Mouse (Mus musculus) ES-E14 (cell line): ENCODE results near the gene Ybey. TPM values are rescaled to one million over a fixed set of nuclear protein-coding genes. Genes with fewer than 3 reads are reported as not detected.

ENCODE experiments used
- DNase-seq: peaks from one replicate; pipeline ENCODE4 v3.0.0-alpha.2; 2013; ENCODE audit warnings: low read depth, low spot score
- H3K27ac ChIP-seq: 2 replicates; pipeline ENCODE4 v1.5.1; 2012; ENCODE audit warnings: low read depth, mild to moderate bottlenecking, low read length, moderate library complexity, mixed read lengths; ENCODE audit not compliant: poor library complexity, insufficient read depth, severe bottlenecking
- H3K36me3 ChIP-seq: 2 replicates; pipeline ENCODE4 v1.6.1; 2012; ENCODE audit warnings: mild to moderate bottlenecking, low read length, moderate library complexity, mixed read lengths; ENCODE audit not compliant: control insufficient read depth, poor library complexity, insufficient read depth, severe bottlenecking
- H3K4me1 ChIP-seq, 2 experiments: fragments of 150-350 bp in 1 of 2; sonication (generic) in 1 of 2; 2 replicates each; pipeline ENCODE4 v1.6.1; 2012; ENCODE audit warnings: low read length in 2 of 2, mild to moderate bottlenecking in 1 of 2, mixed read lengths in 1 of 2; ENCODE audit not compliant: control insufficient read depth in 2 of 2, insufficient read depth in 2 of 2, poor library complexity in 1 of 2
- H3K4me3 ChIP-seq, 2 experiments: fragments of 150-350 bp in 1 of 2; sonication (generic) in 1 of 2; 2 replicates each; pipeline ENCODE4 v1.5.1; 2012; ENCODE audit warnings: low read length in 2 of 2, low read depth in 1 of 2, mild to moderate bottlenecking in 1 of 2, mixed read lengths in 1 of 2; ENCODE audit not compliant: insufficient read depth in 1 of 2, poor library complexity in 1 of 2, severe bottlenecking in 1 of 2
- H3K9ac ChIP-seq: 2 replicates; pipeline ENCODE4 v1.6.1; 2012; ENCODE audit warnings: low read depth, mild to moderate bottlenecking, low read length, mixed read lengths; ENCODE audit not compliant: poor library complexity, insufficient read depth, severe bottlenecking
- H3K9me3 ChIP-seq: fragments of 150-350 bp; sonication (generic); 2 replicates; pipeline ENCODE4 v1.6.1; 2012; ENCODE audit warnings: low read depth, mild to moderate bottlenecking, low read length; ENCODE audit not compliant: control insufficient read depth, insufficient read depth
- CHD2 ChIP-seq: IDR thresholded peaks from 2 replicates; pipeline ENCODE4 v1.6.1; 2014; ENCODE audit warnings: mild to moderate bottlenecking, low read depth, low read length, inconsistent platforms
- HCFC1 ChIP-seq: IDR thresholded peaks from 2 replicates; pipeline ENCODE4 v1.6.1; 2012; ENCODE audit warnings: low read length, inconsistent platforms, borderline replicate concordance; ENCODE audit not compliant: insufficient read depth
- MAFK ChIP-seq: IDR thresholded peaks from 2 replicates; pipeline ENCODE4 v1.6.1; 2014; ENCODE audit warnings: mild to moderate bottlenecking, low read depth, low read length, inconsistent platforms; ENCODE audit not compliant: insufficient read depth
- ZC3H11A ChIP-seq: IDR thresholded peaks from 2 replicates; pipeline ENCODE4 v1.6.1; 2012; ENCODE audit warnings: low read depth, mild to moderate bottlenecking, inconsistent platforms, low read length, borderline replicate concordance
- ZNF384 ChIP-seq: IDR thresholded peaks from 2 replicates; pipeline ENCODE4 v1.6.1; 2012; ENCODE audit warnings: low read depth, low read length, inconsistent platforms
- in situ Hi-C, 2 experiments: fragments of 600-800 bp; cut with MboI; formaldehyde crosslinking; loops; one replicate each; pipeline ENCODE4 v1.15.1; 2025; ENCODE audit warnings: low sequenced_read_pairs in 2 of 2, inconsistent platforms in 1 of 2; ENCODE audit not compliant: unreplicated experiment in 2 of 2
- total RNA-seq: library from RNA; depleted of rRNA; stranded (reverse); fragments of 300-350 nt; gene quantifications from 2 replicates; pipeline ENCODE4 v1.2.3, GENCODE M21; 2012

The Ybey gene
- total RNA-seq, 1 experiment, result 4.6 TPM

DNA sequence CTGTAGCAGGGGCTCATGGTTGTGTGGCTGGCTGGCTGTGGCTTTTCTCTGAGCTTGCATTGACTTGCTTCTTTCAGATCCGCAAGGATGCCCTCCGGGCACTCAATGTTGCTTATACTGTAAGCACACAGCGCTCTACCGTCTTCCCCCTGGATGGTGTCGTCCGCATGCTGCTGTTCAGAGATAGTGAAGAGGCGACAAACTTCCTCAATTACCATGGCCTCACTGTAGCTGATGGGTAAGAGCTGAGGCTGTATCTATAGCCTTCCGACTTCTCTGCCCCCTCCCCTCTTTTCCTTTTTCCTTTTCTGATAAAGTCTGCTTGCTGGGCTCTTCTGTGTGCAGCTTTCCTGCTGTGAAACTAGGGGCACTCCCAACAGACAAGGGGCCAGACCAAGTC, 19.4 kb upstream of the Ybey start:
- Histone ChIP-seq H3K9ac (no peak overlapping the region), H3K36me3 (peaks cover 64% of the 10 kb centered on the region), H3K4me3 (no peak overlapping the region), H3K27ac (no peak overlapping the region), H3K9me3 (no peaks in the 10 kb centered on the region), H3K4me1 (peaks cover 0 to 2% of the 10 kb centered on the region in 2 experiments; a peak in 1 of 4 replicates)
- no peak for DNase-seq
- no peak for TF ChIP-seq MAFK
- TF ChIP-seq CHD2, result no peak
- no peak for TF ChIP-seq ZC3H11A
- no peak for TF ChIP-seq ZNF384
- no peak for TF ChIP-seq HCFC1
- in situ Hi-C loops, result no loop called here

GRCm38 (mm10) chr10:76486302-76486701, 17.4 kb upstream of the Ybey start:
- Histone ChIP-seq H3K9ac (no peak overlapping the region), H3K4me1 (no peaks in the 10 kb centered on the region; a peak in 1 of 4 replicates), H3K36me3 (peaks cover 73% of the 10 kb centered on the region), H3K27ac (no peak overlapping the region), H3K4me3 (no peak overlapping the region), H3K9me3 (no peaks in the 10 kb centered on the region)
- in situ Hi-C loops, result no loop called here
- TF ChIP-seq HCFC1 (no peak), MAFK (no peak), CHD2 (no peak), ZC3H11A (no peak), ZNF384 (no peak)
- no peak for DNase-seq

GRCm38 (mm10) chr10:76481480-76481879, 12.6 kb upstream of the Ybey start:
- DNase-seq, result no peak
- in situ Hi-C loops, result no loop called here
- Histone ChIP-seq H3K9ac (peak overlapping the region; percentile 69; the same call in 1 of the 2 replicates), H3K9me3 (no peaks in the 10 kb centered on the region), H3K27ac (peak overlapping the region; percentile 64), H3K4me1 (no peaks in the 10 kb centered on the region; a peak in 1 of 4 replicates), H3K4me3 (peak overlapping the region; percentile 56 to 58), H3K36me3 (peaks cover 59% of the 10 kb centered on the region)
- TF ChIP-seq MAFK (no peak), ZC3H11A (no peak), CHD2 (no peak), HCFC1 (no peak), ZNF384 (no peak)

GRCm38 (mm10) chr10:76480851-76481250, 11.9 kb upstream of the Ybey start:
- Histone ChIP-seq H3K4me1 (no peaks in the 10 kb centered on the region; a peak in 1 of 4 replicates), H3K4me3 (peak overlapping the region; percentile 56 to 58), H3K9ac (peak overlapping the region; percentile 69), H3K36me3 (peaks cover 57% of the 10 kb centered on the region), H3K9me3 (no peaks in the 10 kb centered on the region), H3K27ac (peak overlapping the region; percentile 64)
- TF ChIP-seq ZNF384 (peak; percentile 5), ZC3H11A (no peak)
- in situ Hi-C loops, result no loop called here
- no peak for DNase-seq

DNA sequence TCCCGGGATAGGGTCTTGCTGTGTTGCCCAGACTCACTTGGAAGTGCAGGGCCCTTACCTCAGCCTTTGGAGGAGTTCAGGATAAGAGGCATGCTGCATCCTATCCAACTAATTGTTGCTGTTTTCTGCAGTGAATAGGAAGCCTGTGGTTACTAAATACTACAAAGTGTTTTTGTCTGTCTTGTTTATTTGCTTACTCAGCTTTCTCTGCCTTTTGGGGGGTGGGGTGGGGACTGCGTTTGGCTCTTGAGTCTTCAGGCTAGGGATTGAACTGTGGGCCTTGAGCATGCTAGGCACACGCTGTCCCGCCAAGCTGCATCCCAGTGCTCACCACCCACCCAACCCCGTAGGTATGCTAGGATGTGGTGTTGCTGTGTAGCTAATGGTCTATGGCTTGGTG, 4.8 kb upstream of the Ybey start:
- H3K9me3 ChIP-seq, result no peaks in the 10 kb centered on the region
- in situ Hi-C loops, result no loop called here
- DNase-seq, result no peak
- H3K4me3 ChIP-seq, result no peak overlapping the region
- no peak for TF ChIP-seq ZC3H11A
- peak; percentile 64; the same call in 1 of the 2 replicates for TF ChIP-seq MAFK
- no peak for TF ChIP-seq ZNF384
- TF ChIP-seq HCFC1, result no peak
- TF ChIP-seq CHD2, result no peak
- H3K4me1 ChIP-seq, result peaks cover 0 to 5% of the 10 kb centered on the region in 2 experiments; a peak in 1 of 4 replicates
- no peak overlapping the region for H3K27ac ChIP-seq
- no peak overlapping the region; the same call in 1 of the 2 replicates for H3K9ac ChIP-seq
- H3K36me3 ChIP-seq, result peaks cover 33% of the 10 kb centered on the region
